Mouse (Mus musculus) cortical plate, adult 2 months (tissue): ENCODE results near the gene Spata45. TPM values are rescaled to one million over a fixed set of nuclear protein-coding genes. Genes with fewer than 3 reads are reported as not detected.

Experiments used
- H3K27ac ChIP-seq: fragments of 200-500 bp; 2 replicates; pipeline ENCODE4 v1.5.1; 2012; ENCODE audit warnings: low read length, control low read depth, inconsistent platforms; ENCODE audit not compliant: insufficient read depth
- H3K4me1 ChIP-seq: fragments of 200-500 bp; 2 replicates; pipeline ENCODE4 v1.6.1; 2011; ENCODE audit warnings: low read length; ENCODE audit not compliant: control insufficient read depth, insufficient read depth
- H3K4me3 ChIP-seq: fragments of 200-500 bp; 2 replicates; pipeline ENCODE4 v1.5.1; 2011; ENCODE audit warnings: mild to moderate bottlenecking, low read length, control low read depth; ENCODE audit not compliant: insufficient read depth
- CTCF ChIP-seq: fragments of 200-500 bp; IDR thresholded peaks from 2 replicates; pipeline ENCODE4 v1.5.1; 2011; ENCODE audit warnings: mild to moderate bottlenecking, control low read depth, low read length; ENCODE audit not compliant: insufficient read depth; ENCODE audit errors: extremely low read depth
- POLR2A ChIP-seq: fragments of 200-500 bp; IDR thresholded peaks from 2 replicates; pipeline ENCODE4 v1.6.1; 2011; ENCODE audit warnings: mild to moderate bottlenecking, low read length, control low read depth; ENCODE audit not compliant: insufficient read depth; ENCODE audit errors: extremely low read depth
- polyA plus RNA-seq: library from polyadenylated mRNA; depleted of rRNA; stranded (reverse); fragments of >200 nt; gene quantifications from 2 replicates; pipeline ENCODE4 v1.2.3, GENCODE M21; 2012; rRNA removed

Gene Spata45
- polyA plus RNA-seq, result not detected in 2 replicates

- H3K27ac ChIP-seq, result no peak within 1 kb of the TSS
- H3K4me3 ChIP-seq, result no peak within 1 kb of the TSS
- H3K4me1 ChIP-seq, result peaks cover 2% of the 10 kb centered on the region; the same call in 1 of the 2 replicates
- TF ChIP-seq CTCF (no peak), POLR2A (no peak)
Measured at GRCm38 (mm10) chr1:191036554-191037334, at the start of gene Spata45. Gene Spata45 (plus strand): TSS chr1:191036639.

- no peak overlapping the region for H3K4me3 ChIP-seq
- H3K27ac ChIP-seq, result no peak overlapping the region
- no peaks in the 10 kb centered on the region for H3K4me1 ChIP-seq
- TF ChIP-seq POLR2A (no peak), CTCF (0 out of 2 replicates have a peak, but pooled peaks have one; percentile 27)
Measured at GRCm38 (mm10) chr1:190989437-190990082, 46.9 kb upstream of the Spata45 start.

DNA sequence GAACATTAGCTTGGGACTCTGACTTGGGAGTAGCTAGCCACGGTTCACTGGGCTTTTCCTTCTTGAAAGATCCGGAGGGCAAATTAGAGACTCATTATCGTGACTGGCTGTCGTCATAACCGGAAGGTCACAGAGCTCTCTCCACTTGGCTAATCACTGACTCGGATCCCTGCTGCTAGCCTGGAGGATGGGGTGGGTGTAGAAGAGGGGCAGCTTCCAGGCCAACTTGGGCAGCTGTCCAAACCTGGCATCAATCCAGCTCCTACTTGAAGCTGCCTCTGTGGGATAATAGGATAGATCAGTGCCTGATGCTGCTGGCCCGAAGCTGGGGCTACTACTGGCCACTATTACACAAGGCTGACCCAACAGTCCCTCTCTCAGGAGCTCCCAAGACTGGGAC is 40.9 kb upstream of the Spata45 start:
- Histone ChIP-seq H3K27ac (no peak overlapping the region), H3K4me3 (no peak overlapping the region), H3K4me1 (no peaks in the 10 kb centered on the region)
- no peak for TF ChIP-seq POLR2A
- no peak for TF ChIP-seq CTCF

- Histone ChIP-seq H3K4me3 (no peak overlapping the region), H3K27ac (no peak overlapping the region), H3K4me1 (no peaks in the 10 kb centered on the region)
- TF ChIP-seq POLR2A (no peak), CTCF (peak; percentile 29; the same call in 1 of the 2 replicates)
Measured at GRCm38 (mm10) chr1:190996346-190996877, 40.0 kb upstream of the Spata45 start.

- Histone ChIP-seq H3K4me1 (no peaks in the 10 kb centered on the region), H3K4me3 (no peak overlapping the region), H3K27ac (no peak overlapping the region)
- TF ChIP-seq POLR2A (no peak), CTCF (no peak)
Measured at GRCm38 (mm10) chr1:190998027-190998426, 38.4 kb upstream of the Spata45 start.

GRCm38 (mm10) chr1:191000686-191001085 is 35.8 kb upstream of the Spata45 start:
- Histone ChIP-seq H3K4me1 (no peaks in the 10 kb centered on the region), H3K4me3 (no peak overlapping the region), H3K27ac (no peak overlapping the region)
- no peak for TF ChIP-seq POLR2A
- no peak for TF ChIP-seq CTCF

DNA sequence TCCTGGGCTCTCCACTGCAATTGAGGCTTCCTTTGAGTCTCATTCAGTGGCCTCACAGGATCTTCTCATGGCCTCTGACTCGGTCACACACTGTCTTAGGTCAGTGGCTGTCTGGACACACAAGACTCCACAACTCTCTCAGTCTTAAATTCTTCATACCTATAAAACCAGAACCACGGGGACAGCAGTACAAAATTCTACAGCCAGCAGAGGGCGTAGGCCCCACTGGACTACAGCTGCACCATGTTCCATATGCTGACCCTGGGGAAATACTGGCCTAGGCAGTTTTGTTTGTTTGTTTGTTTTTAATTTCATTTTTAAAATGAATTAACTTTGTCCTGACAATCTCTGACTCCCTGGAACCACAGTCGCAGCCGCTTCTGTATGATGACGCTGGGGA is 34.2 kb upstream of the Spata45 start:
- Histone ChIP-seq H3K27ac (no peak overlapping the region), H3K4me3 (no peak overlapping the region), H3K4me1 (no peaks in the 10 kb centered on the region)
- TF ChIP-seq CTCF, result peak; percentile 27; the same call in 1 of the 2 replicates
- TF ChIP-seq POLR2A, result no peak

GRCm38 (mm10) chr1:191008707-191009106 is 27.7 kb upstream of the Spata45 start:
- Histone ChIP-seq H3K4me3 (no peak overlapping the region), H3K4me1 (no peaks in the 10 kb centered on the region), H3K27ac (no peak overlapping the region)
- TF ChIP-seq CTCF (0 out of 2 replicates have a peak, but pooled peaks have one; percentile 17), POLR2A (no peak)

- no peak for TF ChIP-seq POLR2A
- no peak for TF ChIP-seq CTCF
- no peak overlapping the region for H3K4me3 ChIP-seq
- H3K4me1 ChIP-seq, result no peaks in the 10 kb centered on the region
- H3K27ac ChIP-seq, result no peak overlapping the region
Measured at GRCm38 (mm10) chr1:191014271-191014670, 22.2 kb upstream of the Spata45 start.
